Mouse (Mus musculus): ENCODE data around the gene Dock3. TPM values are rescaled to one million over a fixed set of nuclear protein-coding genes. Genes with fewer than 3 reads are reported as not detected.

Gene Dock3
- polyA plus RNA-seq, 1 experiment, result 4.5 TPM

GRCm38 (mm10) chr9:106908715-106909114 is 323.0 kb downstream of the Dock3 start:
- no peak overlapping the region for H3K27ac ChIP-seq (ENCODE audit: insufficient read depth, low read length)
- no peak overlapping the region for H3K4me3 ChIP-seq (ENCODE audit: low read depth, low read length)
- no peaks in the 10 kb centered on the region for H3K9me3 ChIP-seq (replicated peaks; ENCODE audit: control insufficient read depth, insufficient read depth, low read length, poor library complexity, severe bottlenecking)
- TF ChIP-seq POLR2A (IDR thresholded peaks at IDR 0.05; ENCODE audit: insufficient read depth, low read length) (no peak), CTCF (IDR thresholded peaks at IDR 0.05; ENCODE audit: low read depth, low read length) (no peak), EP300 (IDR thresholded peaks at IDR 0.05; ENCODE audit: insufficient read depth, low read depth, low read length) (no peak)
- no peaks in the 10 kb centered on the region for H3K4me1 ChIP-seq (ENCODE audit: control insufficient read depth, insufficient read depth, low read length)
- no peaks in the 10 kb centered on the region for H3K36me3 ChIP-seq (ENCODE audit: control insufficient read depth, insufficient read depth, low read length, poor library complexity, severe bottlenecking)
- no peak overlapping the region for H3K9ac ChIP-seq (ENCODE audit: low read depth, poor library complexity, severe bottlenecking)
- H3K27me3 ChIP-seq (ENCODE audit: control insufficient read depth, insufficient read depth, low read length, poor library complexity, severe bottlenecking), result no peaks in the 10 kb centered on the region

- H3K9ac ChIP-seq (ENCODE audit: low read depth, poor library complexity, severe bottlenecking), result no peak overlapping the region
Measured at GRCm38 (mm10) chr9:106908174-106908573, 323.5 kb downstream of the Dock3 start.

GRCm38 (mm10) chr9:106906597-106906996 is 325.1 kb downstream of the Dock3 start:
- H3K9ac ChIP-seq (ENCODE audit: low read depth, poor library complexity, severe bottlenecking), result no peak overlapping the region
- no peaks in the 10 kb centered on the region for H3K36me3 ChIP-seq (ENCODE audit: control insufficient read depth, insufficient read depth, low read length, poor library complexity, severe bottlenecking)
- no peaks in the 10 kb centered on the region for H3K4me1 ChIP-seq (ENCODE audit: control insufficient read depth, insufficient read depth, low read length)
- no peaks in the 10 kb centered on the region for H3K27me3 ChIP-seq (ENCODE audit: control insufficient read depth, insufficient read depth, low read length, poor library complexity, severe bottlenecking)
- H3K4me3 ChIP-seq (ENCODE audit: low read depth, low read length), result no peak overlapping the region
- H3K9me3 ChIP-seq (replicated peaks; ENCODE audit: control insufficient read depth, insufficient read depth, low read length, poor library complexity, severe bottlenecking), result no peaks in the 10 kb centered on the region
- TF ChIP-seq POLR2A (IDR thresholded peaks at IDR 0.05; ENCODE audit: insufficient read depth, low read length) (no peak), EP300 (IDR thresholded peaks at IDR 0.05; ENCODE audit: insufficient read depth, low read depth, low read length) (no peak), CTCF (IDR thresholded peaks at IDR 0.05; ENCODE audit: low read depth, low read length) (no peak)
- H3K27ac ChIP-seq (ENCODE audit: insufficient read depth, low read length), result no peak overlapping the region

More at GRCm38 (mm10) chr9:106908174-106908573, 323.5 kb downstream of the Dock3 start:
- Histone ChIP-seq H3K4me3 (ENCODE audit: low read depth, low read length) (no peak overlapping the region), H3K9me3 (replicated peaks; ENCODE audit: control insufficient read depth, insufficient read depth, low read length, poor library complexity, severe bottlenecking) (no peaks in the 10 kb centered on the region), H3K36me3 (ENCODE audit: control insufficient read depth, insufficient read depth, low read length, poor library complexity, severe bottlenecking) (no peaks in the 10 kb centered on the region), H3K4me1 (ENCODE audit: control insufficient read depth, insufficient read depth, low read length) (no peaks in the 10 kb centered on the region), H3K27me3 (ENCODE audit: control insufficient read depth, insufficient read depth, low read length, poor library complexity, severe bottlenecking) (no peaks in the 10 kb centered on the region), H3K27ac (ENCODE audit: insufficient read depth, low read length) (no peak overlapping the region)
- TF ChIP-seq EP300 (IDR thresholded peaks at IDR 0.05; ENCODE audit: insufficient read depth, low read depth, low read length) (no peak), POLR2A (IDR thresholded peaks at IDR 0.05; ENCODE audit: insufficient read depth, low read length) (no peak), CTCF (IDR thresholded peaks at IDR 0.05; ENCODE audit: low read depth, low read length) (no peak)

- H3K4me3 ChIP-seq (ENCODE audit: low read depth, low read length), result no peak overlapping the region
- no peaks in the 10 kb centered on the region for H3K27me3 ChIP-seq (ENCODE audit: control insufficient read depth, insufficient read depth, low read length, poor library complexity, severe bottlenecking)
- H3K4me1 ChIP-seq (ENCODE audit: control insufficient read depth, insufficient read depth, low read length), result no peaks in the 10 kb centered on the region
- H3K9ac ChIP-seq (ENCODE audit: low read depth, poor library complexity, severe bottlenecking), result no peak overlapping the region
- TF ChIP-seq POLR2A (IDR thresholded peaks at IDR 0.05; ENCODE audit: insufficient read depth, low read length) (no peak), EP300 (IDR thresholded peaks at IDR 0.05; ENCODE audit: insufficient read depth, low read depth, low read length) (no peak), CTCF (IDR thresholded peaks at IDR 0.05; ENCODE audit: low read depth, low read length) (no peak)
- H3K27ac ChIP-seq (ENCODE audit: insufficient read depth, low read length), result no peak overlapping the region
- H3K9me3 ChIP-seq (replicated peaks; ENCODE audit: control insufficient read depth, insufficient read depth, low read length, poor library complexity, severe bottlenecking), result no peaks in the 10 kb centered on the region
- no peaks in the 10 kb centered on the region for H3K36me3 ChIP-seq (ENCODE audit: control insufficient read depth, insufficient read depth, low read length, poor library complexity, severe bottlenecking)
Measured at GRCm38 (mm10) chr9:106903791-106904134, 327.9 kb downstream of the Dock3 start.

GRCm38 (mm10) chr9:106903099-106903790 is 328.5 kb downstream of the Dock3 start:
- no peak for TF ChIP-seq EP300 (IDR thresholded peaks at IDR 0.05; ENCODE audit: insufficient read depth, low read depth, low read length)
- TF ChIP-seq CTCF (IDR thresholded peaks at IDR 0.05; ENCODE audit: low read depth, low read length), result no peak
- TF ChIP-seq POLR2A (IDR thresholded peaks at IDR 0.05; ENCODE audit: insufficient read depth, low read length), result no peak

GRCm38 (mm10) chr9:106901596-106901995 is 330.1 kb downstream of the Dock3 start:
- Histone ChIP-seq H3K9ac (ENCODE audit: low read depth, poor library complexity, severe bottlenecking) (no peak overlapping the region), H3K27ac (ENCODE audit: insufficient read depth, low read length) (no peak overlapping the region), H3K36me3 (ENCODE audit: control insufficient read depth, insufficient read depth, low read length, poor library complexity, severe bottlenecking) (no peaks in the 10 kb centered on the region), H3K4me1 (ENCODE audit: control insufficient read depth, insufficient read depth, low read length) (no peaks in the 10 kb centered on the region), H3K4me3 (ENCODE audit: low read depth, low read length) (no peak overlapping the region), H3K9me3 (replicated peaks; ENCODE audit: control insufficient read depth, insufficient read depth, low read length, poor library complexity, severe bottlenecking) (no peaks in the 10 kb centered on the region), H3K27me3 (ENCODE audit: control insufficient read depth, insufficient read depth, low read length, poor library complexity, severe bottlenecking) (no peaks in the 10 kb centered on the region)
- no peak for TF ChIP-seq CTCF (IDR thresholded peaks at IDR 0.05; ENCODE audit: low read depth, low read length)
- TF ChIP-seq POLR2A (IDR thresholded peaks at IDR 0.05; ENCODE audit: insufficient read depth, low read length), result no peak
- TF ChIP-seq EP300 (IDR thresholded peaks at IDR 0.05; ENCODE audit: insufficient read depth, low read depth, low read length), result no peak

More at GRCm38 (mm10) chr9:106903099-106903790, 328.5 kb downstream of the Dock3 start:
- Histone ChIP-seq H3K4me3 (ENCODE audit: low read depth, low read length) (no peak overlapping the region), H3K36me3 (ENCODE audit: control insufficient read depth, insufficient read depth, low read length, poor library complexity, severe bottlenecking) (no peaks in the 10 kb centered on the region), H3K27ac (ENCODE audit: insufficient read depth, low read length) (no peak overlapping the region), H3K27me3 (ENCODE audit: control insufficient read depth, insufficient read depth, low read length, poor library complexity, severe bottlenecking) (no peaks in the 10 kb centered on the region), H3K9ac (ENCODE audit: low read depth, poor library complexity, severe bottlenecking) (no peak overlapping the region), H3K9me3 (replicated peaks; ENCODE audit: control insufficient read depth, insufficient read depth, low read length, poor library complexity, severe bottlenecking) (no peaks in the 10 kb centered on the region), H3K4me1 (ENCODE audit: control insufficient read depth, insufficient read depth, low read length) (no peaks in the 10 kb centered on the region)

Data from ES-Bruce4 (cell line).